Mouse (Mus musculus) spleen, adult 2 months (tissue): ENCODE measurements around the gene Treml4. TPM values are rescaled to one million over a fixed set of nuclear protein-coding genes. Genes with fewer than 3 reads are reported as not detected.
A peak's percentile ranks its signal among the peaks of the same experiment; 100 is the strongest.

ENCODE experiments used
- DNase-seq, 2 experiments: peaks; one replicate each; pipeline versions ENCODE4 v3.0.0 to v3.0.0-alpha.2; 2012 to 2021; ENCODE audit warnings: low spot score in 2 of 2, low read depth in 1 of 2
- H3K27ac ChIP-seq: fragments of 200-500 bp; 2 replicates; pipeline ENCODE4 v1.5.1; 2012; ENCODE audit warnings: low read length, inconsistent platforms; ENCODE audit not compliant: insufficient read depth
- H3K27me3 ChIP-seq: fragments of 200-500 bp; 2 replicates; pipeline ENCODE4 v1.6.1; 2012; ENCODE audit warnings: mild to moderate bottlenecking, moderate library complexity, low read length, inconsistent platforms; ENCODE audit not compliant: control insufficient read depth, insufficient read depth
- H3K36me3 ChIP-seq: fragments of 200-500 bp; 2 replicates; pipeline ENCODE4 v1.6.1; 2012; ENCODE audit warnings: mild to moderate bottlenecking, low read length, inconsistent platforms; ENCODE audit not compliant: control insufficient read depth, insufficient read depth
- H3K4me1 ChIP-seq: fragments of 200-500 bp; 2 replicates; pipeline ENCODE4 v1.6.1; 2011; ENCODE audit warnings: inconsistent platforms; ENCODE audit not compliant: control insufficient read depth, insufficient read depth, insufficient read length
- H3K4me3 ChIP-seq: fragments of 200-500 bp; 2 replicates; pipeline ENCODE4 v1.5.1; 2011; ENCODE audit warnings: mild to moderate bottlenecking, inconsistent platforms; ENCODE audit not compliant: insufficient read depth, insufficient read length; ENCODE audit errors: extremely low read depth
- CTCF ChIP-seq: fragments of 200-500 bp; IDR thresholded peaks from 2 replicates; pipeline ENCODE4 v1.5.1; 2011; ENCODE audit warnings: mild to moderate bottlenecking, inconsistent platforms; ENCODE audit not compliant: insufficient read depth, insufficient read length, insufficient replicate concordance; ENCODE audit errors: extremely low read depth
- POLR2A ChIP-seq: fragments of 200-500 bp; IDR thresholded peaks from 2 replicates; pipeline ENCODE4 v1.6.1; 2011; ENCODE audit warnings: low read depth, low read length, inconsistent platforms
- WGBS: fragments of 180-500 bp; shearing (Covaris S2); methylation state at CpG from one replicate; pipeline ENCODE4 v1.1.7; 2018; 5-methylcytosine and 5-hydroxymethylcytosine counted together
- polyA plus RNA-seq: library from polyadenylated mRNA; depleted of rRNA; stranded (reverse); fragments of >200 nt; gene quantifications from 2 replicates; pipeline ENCODE4 v1.2.3, GENCODE M21; 2012

Gene Treml4
- polyA plus RNA-seq, 1 experiment: 50.6 TPM

GRCm38 (mm10) chr17:48264662-48265061 is 567 bp downstream of the Treml4 start:
- H3K36me3 ChIP-seq: no peaks in the 10 kb centered on the region
- WGBS: 88% methylated on average over 7 of the region's 7 CpGs
- TF ChIP-seq POLR2A: no peak
- TF ChIP-seq CTCF: no peak
- H3K4me1 ChIP-seq: peaks cover 6% of the 10 kb centered on the region; the same call in 1 of the 2 replicates
- H3K4me3 ChIP-seq: peak overlapping the region; percentile 40; the same call in 1 of the 2 replicates
- H3K27ac ChIP-seq: peak overlapping the region; percentile 55; the same call in 1 of the 2 replicates
- H3K27me3 ChIP-seq: no peaks in the 10 kb centered on the region
- no peak for DNase-seq

GRCm38 (mm10) chr17:48266138-48266537 is 2.0 kb downstream of the Treml4 start:
- no peak overlapping the region for H3K4me3 ChIP-seq
- 76% methylated on average over 2 of the region's 2 CpGs for WGBS
- no peaks in the 10 kb centered on the region for H3K36me3 ChIP-seq
- DNase-seq: no peak
- peaks cover 6% of the 10 kb centered on the region; the same call in 1 of the 2 replicates for H3K4me1 ChIP-seq
- no peaks in the 10 kb centered on the region for H3K27me3 ChIP-seq
- no peak overlapping the region for H3K27ac ChIP-seq
- TF ChIP-seq CTCF: no peak
- no peak for TF ChIP-seq POLR2A

- Histone ChIP-seq H3K27me3 (no peaks in the 10 kb centered on the region), H3K4me1 (peaks cover 6% of the 10 kb centered on the region; the same call in 1 of the 2 replicates), H3K4me3 (no peak overlapping the region), H3K36me3 (no peaks in the 10 kb centered on the region), H3K27ac (no peak overlapping the region)
- 71% methylated on average over 2 of the region's 2 CpGs for WGBS
- no peak for TF ChIP-seq POLR2A
- TF ChIP-seq CTCF: no peak
- no peak for DNase-seq
Measured at GRCm38 (mm10) chr17:48266610-48267304, 2.7 kb downstream of the Treml4 start.

- Histone ChIP-seq H3K4me1 (peaks cover 6% of the 10 kb centered on the region; the same call in 1 of the 2 replicates), H3K36me3 (no peaks in the 10 kb centered on the region), H3K4me3 (no peak overlapping the region), H3K27me3 (no peaks in the 10 kb centered on the region), H3K27ac (no peak overlapping the region)
- WGBS: 42% methylated on average over 1 of the region's 1 CpGs
- TF ChIP-seq POLR2A (no peak), CTCF (no peak)
- no peak for DNase-seq
Measured at GRCm38 (mm10) chr17:48267591-48267990, 3.5 kb downstream of the Treml4 start.

GRCm38 (mm10) chr17:48268276-48268675 is 4.2 kb downstream of the Treml4 start:
- H3K4me1 ChIP-seq: peaks cover 6% of the 10 kb centered on the region; the same call in 1 of the 2 replicates
- no peaks in the 10 kb centered on the region for H3K36me3 ChIP-seq
- no peak for TF ChIP-seq POLR2A
- no peak for TF ChIP-seq CTCF
- DNase-seq: no peak
- no peaks in the 10 kb centered on the region for H3K27me3 ChIP-seq
- H3K27ac ChIP-seq: no peak overlapping the region
- no peak overlapping the region for H3K4me3 ChIP-seq

- Histone ChIP-seq H3K27me3 (no peaks in the 10 kb centered on the region), H3K36me3 (no peaks in the 10 kb centered on the region), H3K4me3 (no peak overlapping the region), H3K27ac (no peak overlapping the region), H3K4me1 (no peaks in the 10 kb centered on the region; the same call in 1 of the 2 replicates)
- 71% methylated on average over 4 of the region's 4 CpGs for WGBS
- TF ChIP-seq CTCF: no peak
- no peak for TF ChIP-seq POLR2A
- no peak for DNase-seq
Measured at GRCm38 (mm10) chr17:48269833-48270232, 5.7 kb downstream of the Treml4 start.

- DNase-seq: no peak
- 72% methylated on average over 5 of the region's 5 CpGs for WGBS
Measured at GRCm38 (mm10) chr17:48272158-48272557, 8.1 kb downstream of the Treml4 start.

More at GRCm38 (mm10) chr17:48272158-48272557, 8.1 kb downstream of the Treml4 start:
- Histone ChIP-seq H3K27ac (no peak overlapping the region; the same call in 1 of the 2 replicates), H3K4me3 (no peak overlapping the region), H3K36me3 (no peaks in the 10 kb centered on the region), H3K4me1 (no peaks in the 10 kb centered on the region; the same call in 1 of the 2 replicates), H3K27me3 (no peaks in the 10 kb centered on the region)
- no peak for TF ChIP-seq POLR2A
- no peak for TF ChIP-seq CTCF
